Mouse (Mus musculus) liver, embryonic 14.5 days (tissue): Measurements from ENCODE around the gene Supt5. TPM values are rescaled to one million over a fixed set of nuclear protein-coding genes. Genes with fewer than 3 reads are reported as not detected.

ENCODE experiments used
- ATAC-seq: fragments of 200-750 bp; cut with Nextera tagmentation; 2 replicates; pipeline ENCODE4 v1.8.0; 2017; ENCODE audit warnings: moderate number of reproducible peaks, mild to moderate bottlenecking, moderate library complexity; ENCODE audit not compliant: insufficient read depth
- DNase-seq, 3 experiments: peaks; one replicate each; pipeline ENCODE4 v3.0.0-alpha.2; 2012 to 2013; ENCODE audit warnings: low read depth in 3 of 3, low spot score in 3 of 3
- H3K27ac ChIP-seq: fragments of 300-500 bp; sonication (generic); 2 replicates; pipeline ENCODE4 v1.5.1; 2014; ENCODE audit warnings: moderate library complexity, mild to moderate bottlenecking, control low read depth, inconsistent platforms
- H3K27me3 ChIP-seq: fragments of 300-500 bp; sonication (generic); 2 replicates; pipeline ENCODE4 v1.6.1; 2014; ENCODE audit warnings: mild to moderate bottlenecking, low read length, moderate library complexity; ENCODE audit not compliant: control insufficient read depth, insufficient read depth
- H3K36me3 ChIP-seq: fragments of 300-500 bp; sonication (generic); replicated peaks from 2 replicates; pipeline ENCODE4 v1.6.1; 2014; ENCODE audit warnings: low read depth; ENCODE audit not compliant: control insufficient read depth, insufficient read depth
- H3K4me1 ChIP-seq, 2 experiments: fragments of 200-500 bp in 1 of 2; fragments of 300-500 bp in 1 of 2; sonication (generic) in 1 of 2; replicated peaks; 2 replicates each; pipeline ENCODE4 v1.6.1; 2012 to 2014; ENCODE audit warnings: antibody characterized with exemption in 1 of 2, inconsistent platforms in 1 of 2, low read length in 1 of 2; ENCODE audit not compliant: control insufficient read depth in 2 of 2, insufficient read depth in 2 of 2
- H3K4me2 ChIP-seq: fragments of 300-500 bp; sonication (generic); 2 replicates; pipeline ENCODE4 v1.6.1; 2014; ENCODE audit warnings: low read depth, mild to moderate bottlenecking, control low read depth, moderate library complexity
- H3K4me3 ChIP-seq, 2 experiments: fragments of 200-500 bp in 1 of 2; fragments of 300-500 bp in 1 of 2; sonication (generic) in 1 of 2; 2 replicates each; pipeline ENCODE4 v1.5.1; 2012 to 2014; ENCODE audit warnings: low read depth in 2 of 2, low read length in 2 of 2, mild to moderate bottlenecking in 2 of 2, control low read depth in 1 of 2, inconsistent platforms in 1 of 2, moderate library complexity in 1 of 2; ENCODE audit not compliant: insufficient read depth in 1 of 2
- H3K9ac ChIP-seq: fragments of 300-500 bp; sonication (generic); replicated peaks from 2 replicates; pipeline ENCODE4 v1.6.1; 2014; ENCODE audit warnings: mild to moderate bottlenecking, control low read depth, moderate library complexity
- H3K9me3 ChIP-seq: fragments of 300-500 bp; sonication (generic); 2 replicates; pipeline ENCODE4 v1.6.1; 2016; ENCODE audit warnings: low read length, mixed read lengths; ENCODE audit not compliant: control insufficient read depth
- CTCF ChIP-seq: IDR thresholded peaks from 2 replicates; pipeline ENCODE4 v1.5.1; 2016; ENCODE audit warnings: antibody characterized with exemption, low read depth, control low read depth
- EP300 ChIP-seq: IDR thresholded peaks from 2 replicates; pipeline ENCODE4 v1.6.1; 2016; ENCODE audit warnings: antibody characterized with exemption, low read depth
- WGBS: fragments of 180-500 bp; shearing (Covaris S2); extraction: QIAGEN DNeasy Blood & Tissue Kit; methylation state at CpG from one replicate; pipeline ENCODE4 v1.1.7; 2014; ENCODE audit not compliant: insufficient replicate concordance; 5-methylcytosine and 5-hydroxymethylcytosine counted together
- polyA plus RNA-seq, 2 experiments: library from polyadenylated mRNA; depleted of rRNA in 1 of 2; stranded (reverse) in 1 of 2; unstranded in 1 of 2; fragments of >200 nt; fragmentation: Nextera tagmentation in 1 of 2; extraction: Ambion mirVana in 1 of 2; gene quantifications; 2 replicates each; pipeline versions ENCODE4 v1.2.1 to v1.2.3; 2012 to 2014

The Supt5 gene
- polyA plus RNA-seq, 2 experiments, result 21.7 to 29.6 TPM

- DNase-seq (no peak), ATAC-seq (no peak)
- TF ChIP-seq CTCF (no peak), EP300 (no peak)
- 75% methylated on average over 16 of the region's 16 CpGs for WGBS
- no peaks in the 10 kb centered on the region for H3K36me3 ChIP-seq
- no peak overlapping the region for H3K27ac ChIP-seq
- no peaks in the 10 kb centered on the region for H3K9me3 ChIP-seq
- no peak overlapping the region for H3K9ac ChIP-seq
- H3K4me2 ChIP-seq, result no peak overlapping the region
- no peaks in the 10 kb centered on the region for H3K27me3 ChIP-seq
- no peak overlapping the region for H3K4me3 ChIP-seq
- H3K4me1 ChIP-seq, result peaks cover 0 to 8% of the 10 kb centered on the region in 2 experiments; a peak in 2 of 4 replicates
Measured at GRCm38 (mm10) chr7:28362441-28363060, 24.0 kb upstream of the Supt5 start.

DNA sequence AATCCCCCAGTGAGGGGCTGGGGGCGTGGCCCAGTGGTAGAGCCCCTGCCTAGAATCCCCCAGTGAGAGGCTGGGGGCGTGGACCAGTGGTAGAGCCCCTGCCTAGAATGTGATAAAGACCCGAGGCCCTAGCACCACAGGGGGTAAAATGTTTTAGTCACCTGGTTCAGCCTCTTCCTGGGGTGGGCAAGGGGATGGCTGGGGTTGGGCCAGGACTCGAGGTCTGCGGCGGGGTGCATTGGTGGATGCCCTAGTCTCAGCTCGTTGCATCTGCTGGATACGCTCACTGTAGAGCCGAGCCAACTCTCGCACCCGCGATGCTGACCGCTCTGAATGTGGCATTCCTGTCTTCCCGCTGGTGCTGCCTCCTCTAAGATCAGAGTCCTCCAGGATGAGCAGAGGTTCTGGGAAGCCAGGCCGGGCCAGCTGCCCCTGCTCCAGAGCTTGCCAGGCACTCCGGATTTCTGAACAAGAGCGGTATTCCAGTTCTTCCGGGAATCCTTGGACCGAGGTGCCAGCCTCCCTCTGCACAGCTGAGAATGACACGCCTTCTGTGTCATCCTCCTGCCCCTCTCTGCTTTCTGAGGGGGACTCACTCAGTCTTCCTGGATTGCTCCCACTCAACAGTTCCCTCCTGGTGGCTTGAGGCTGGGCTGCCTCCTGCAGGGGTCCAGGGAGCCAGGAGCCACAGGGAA, 23.2 kb upstream of the Supt5 start:
- H3K4me3 ChIP-seq, result no peak overlapping the region
- DNase-seq (no peak), ATAC-seq (no peak)
- no peak for TF ChIP-seq CTCF
- TF ChIP-seq EP300, result no peak
- no peaks in the 10 kb centered on the region for H3K27me3 ChIP-seq
- H3K27ac ChIP-seq, result no peak overlapping the region
- H3K9ac ChIP-seq, result no peak overlapping the region
- H3K4me1 ChIP-seq, result peaks cover 0 to 10% of the 10 kb centered on the region in 2 experiments; a peak in 3 of 4 replicates
- no peaks in the 10 kb centered on the region for H3K36me3 ChIP-seq
- H3K9me3 ChIP-seq, result no peaks in the 10 kb centered on the region
- H3K4me2 ChIP-seq, result no peak overlapping the region
- 79% methylated on average over 19 of the region's 20 CpGs for WGBS

DNA sequence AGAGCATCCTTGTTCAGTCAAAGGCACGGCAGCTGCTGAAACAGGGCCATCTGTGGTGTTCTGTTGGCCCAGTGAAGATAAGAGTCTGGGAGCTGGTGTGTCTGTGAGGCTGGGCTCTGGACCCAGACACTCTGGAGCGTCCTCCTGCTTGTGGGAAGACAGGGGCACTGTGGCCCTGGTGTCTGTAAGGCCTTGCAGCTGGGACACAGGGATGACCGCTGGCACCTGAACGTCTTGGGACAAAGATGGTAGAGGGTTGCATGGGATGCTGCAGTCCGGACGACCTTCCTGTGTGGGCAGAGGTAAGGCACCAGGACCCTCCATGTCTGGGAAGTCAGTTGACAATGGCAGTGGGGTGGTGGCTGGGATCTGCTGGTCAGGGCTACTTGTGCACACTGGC, 21.7 kb upstream of the Supt5 start:
- Histone ChIP-seq H3K9me3 (no peaks in the 10 kb centered on the region), H3K4me1 (peaks cover 0 to 10% of the 10 kb centered on the region in 2 experiments; a peak in 3 of 4 replicates), H3K4me2 (no peak overlapping the region), H3K36me3 (no peaks in the 10 kb centered on the region), H3K27ac (no peak overlapping the region), H3K9ac (no peak overlapping the region), H3K27me3 (no peaks in the 10 kb centered on the region), H3K4me3 (no peak overlapping the region)
- DNase-seq (no peak), ATAC-seq (no peak)
- TF ChIP-seq CTCF, result no peak
- no peak for TF ChIP-seq EP300
- 74% methylated on average over 6 of the region's 6 CpGs for WGBS

DNA sequence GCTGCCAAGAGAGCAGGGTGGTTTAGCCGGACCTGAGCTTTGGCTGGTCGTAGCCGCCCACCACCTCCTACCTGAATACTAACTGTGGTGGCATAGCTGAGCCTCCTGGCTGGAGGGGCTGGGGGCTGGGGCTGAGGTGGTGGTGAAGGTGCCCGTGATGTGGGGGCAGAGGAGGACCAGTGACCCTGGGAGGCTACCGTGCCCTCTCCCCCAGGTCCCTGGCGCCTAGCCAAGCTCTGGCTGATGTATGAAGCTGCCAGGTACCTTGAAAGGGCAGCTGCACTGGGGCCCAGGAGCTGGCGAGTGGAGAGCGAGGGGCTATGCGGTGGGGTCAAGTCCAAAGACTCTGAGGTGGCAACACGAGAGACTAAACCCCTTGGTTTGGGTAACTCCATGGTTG, 21.3 kb upstream of the Supt5 start:
- Histone ChIP-seq H3K27me3 (no peaks in the 10 kb centered on the region), H3K9ac (no peak overlapping the region), H3K4me2 (no peak overlapping the region), H3K9me3 (no peaks in the 10 kb centered on the region), H3K27ac (no peak overlapping the region), H3K36me3 (peaks cover 2% of the 10 kb centered on the region; the same call in 1 of the 2 replicates), H3K4me1 (peaks cover 0 to 10% of the 10 kb centered on the region in 2 experiments; a peak in 3 of 4 replicates), H3K4me3 (no peak overlapping the region)
- no peak for DNase-seq
- no peak for ATAC-seq
- no peak for TF ChIP-seq EP300
- no peak for TF ChIP-seq CTCF
- WGBS, result 72% methylated on average over 10 of the region's 10 CpGs

GRCm38 (mm10) chr7:28358431-28358830, 19.9 kb upstream of the Supt5 start:
- H3K4me2 ChIP-seq, result no peak overlapping the region
- no peaks in the 10 kb centered on the region for H3K9me3 ChIP-seq
- peaks cover 15% of the 10 kb centered on the region for H3K36me3 ChIP-seq
- ATAC-seq (no peak), DNase-seq (no peak)
- TF ChIP-seq EP300, result no peak
- H3K27ac ChIP-seq, result no peak overlapping the region
- no peak overlapping the region for H3K4me3 ChIP-seq
- WGBS, result 55% methylated on average over 7 of the region's 7 CpGs
- H3K9ac ChIP-seq, result no peak overlapping the region
- H3K4me1 ChIP-seq, result peaks cover 0 to 10% of the 10 kb centered on the region in 2 experiments; a peak in 3 of 4 replicates
- no peaks in the 10 kb centered on the region for H3K27me3 ChIP-seq
